Mouse (Mus musculus) layer of hippocampus, postnatal 14 days (tissue): Measurements from ENCODE around the gene Bola1. TPM values are rescaled to one million over a fixed set of nuclear protein-coding genes. Genes with fewer than 3 reads are reported as not detected.
A peak's percentile ranks its signal among the peaks of the same experiment; 100 is the strongest.
"Not testable (repeated sequence)": the region's sequence is repeated elsewhere in the genome, so short reads cannot be mapped to it uniquely, and the experiment has no call there.

ENCODE experiments used
- DNase-seq, 2 experiments: peaks; one replicate each; pipeline ENCODE4 v3.0.0; 2021 to 2022; ENCODE audit warnings: low spot score in 2 of 2, mixed read lengths in 1 of 2
- total RNA-seq, 2 experiments: library from RNA; stranded (reverse); gene quantifications; 2 replicates each; pipeline ENCODE4 v1.2.3; 2021

Gene Bola1
- total RNA-seq, 2 experiments from 2014 or later: 16.1 to 21.2 TPM

- DNase-seq: no peak
These were observed 28.9 kb upstream of the Bola1 start for GRCm38 (mm10) chr3:96248141-96249033.

GRCm38 (mm10) chr3:96247356-96248140 is 28.0 kb upstream of the Bola1 start:
- no peak for DNase-seq

- not testable (repeated sequence) for DNase-seq
These were observed 26.9 kb upstream of the Bola1 start, which contains the start of gene Hist2h3c1 for GRCm38 (mm10) chr3:96246427-96246856. Hist2h3c1 (plus strand) TSS chr3:96246685.

- not testable (repeated sequence) for DNase-seq
These were observed 26.5 kb upstream of the Bola1 start for GRCm38 (mm10) chr3:96246018-96246417.

GRCm38 (mm10) chr3:96245003-96245886 is 25.7 kb upstream of the Bola1 start, which contains the start of gene Hist2h2aa1:
Hist2h2aa1 (plus strand) TSS chr3:96245497.
- DNase-seq: peak; percentile 85 to 90

GRCm38 (mm10) chr3:96243921-96244572 is 24.5 kb upstream of the Bola1 start:
- DNase-seq: no peak

GRCm38 (mm10) chr3:96240799-96241197 is 21.3 kb upstream of the Bola1 start:
- DNase-seq: no peak

- DNase-seq: peak; percentile 98
These were observed 20.7 kb upstream of the Bola1 start, which contains the start of gene Hist2h2aa2 for GRCm38 (mm10) chr3:96239949-96240798. Hist2h2aa2 (minus strand) TSS chr3:96240276.

GRCm38 (mm10) chr3:96238954-96239793 is 19.7 kb upstream of the Bola1 start, which contains the start of gene Hist2h3c2:
Hist2h3c2 (minus strand) TSS chr3:96239127.
- peak in 1 of 2 experiments; percentile 37 for DNase-seq

GRCm38 (mm10) chr3:96237904-96238511 is 18.5 kb upstream of the Bola1 start:
- DNase-seq: no peak

- DNase-seq: no peak
These were observed 17.9 kb upstream of the Bola1 start for GRCm38 (mm10) chr3:96237335-96237903.

- no peak for DNase-seq
These were observed 17.4 kb upstream of the Bola1 start for GRCm38 (mm10) chr3:96236834-96237334.

- no peak for DNase-seq
These were observed 16.3 kb upstream of the Bola1 start for GRCm38 (mm10) chr3:96235836-96236235.

GRCm38 (mm10) chr3:96234914-96235313 is 15.4 kb upstream of the Bola1 start:
- no peak for DNase-seq

GRCm38 (mm10) chr3:96231758-96232120 is 12.2 kb upstream of the Bola1 start:
- DNase-seq: no peak

GRCm38 (mm10) chr3:96230910-96231757 is 11.6 kb upstream of the Bola1 start:
- DNase-seq: no peak
